Mouse (Mus musculus) MEL (cell line): ENCODE results near the gene Zswim4. TPM values are rescaled to one million over a fixed set of nuclear protein-coding genes. Genes with fewer than 3 reads are reported as not detected.

Source experiments
- DNase-seq: peaks from one replicate; pipeline ENCODE4 v3.0.0; 2011; ENCODE audit warnings: low read depth, low spot score
- H3K27ac ChIP-seq: 2 replicates; pipeline ENCODE4 v1.5.1; 2012; ENCODE audit warnings: low read depth, mild to moderate bottlenecking, control low read depth, low read length, moderate library complexity; ENCODE audit not compliant: control insufficient read depth
- H3K27me3 ChIP-seq, 2 experiments: fragments of 150-350 bp in 1 of 2; sonication (generic) in 1 of 2; 2 replicates each; pipeline ENCODE4 v1.6.1; 2012; ENCODE audit warnings: low read length in 2 of 2, mild to moderate bottlenecking in 2 of 2, improper control_type of control experiment in 1 of 2, moderate library complexity in 1 of 2; ENCODE audit not compliant: insufficient read depth in 2 of 2, control insufficient read depth in 1 of 2
- H3K36me3 ChIP-seq, 2 experiments: 2 replicates each; pipeline ENCODE4 v1.6.1; 2012 to 2014; ENCODE audit warnings: low read length in 2 of 2, improper control_type of control experiment in 1 of 2, inconsistent platforms in 1 of 2, mild to moderate bottlenecking in 1 of 2; ENCODE audit not compliant: insufficient read depth in 2 of 2, control insufficient read depth in 1 of 2
- H3K4me1 ChIP-seq, 2 experiments: fragments of 150-350 bp in 1 of 2; sonication (generic) in 1 of 2; 2 replicates each; pipeline ENCODE4 v1.6.1; 2012; ENCODE audit warnings: low read length in 2 of 2, improper control_type of control experiment in 1 of 2, mild to moderate bottlenecking in 1 of 2; ENCODE audit not compliant: insufficient read depth in 2 of 2, control insufficient read depth in 1 of 2
- H3K4me3 ChIP-seq, 2 experiments: fragments of 150-350 bp in 1 of 2; sonication (generic) in 1 of 2; 2 replicates each; pipeline ENCODE4 v1.5.1; 2012; ENCODE audit warnings: low read depth in 2 of 2, low read length in 2 of 2, mild to moderate bottlenecking in 2 of 2, moderate library complexity in 2 of 2, control low read depth in 1 of 2, improper control_type of control experiment in 1 of 2; ENCODE audit not compliant: control insufficient read depth in 1 of 2, insufficient read depth in 1 of 2
- H3K79me2 ChIP-seq: 2 replicates; pipeline ENCODE4 v1.6.1; 2012; ENCODE audit warnings: mild to moderate bottlenecking, low read length, moderate library complexity; ENCODE audit not compliant: control insufficient read depth, poor library complexity, insufficient read depth
- H3K9ac ChIP-seq: 2 replicates; pipeline ENCODE4 v1.6.1; 2012; ENCODE audit warnings: low read depth, mild to moderate bottlenecking, control low read depth, low read length, moderate library complexity; ENCODE audit not compliant: control insufficient read depth, poor library complexity, severe bottlenecking
- H3K9me3 ChIP-seq: fragments of 150-350 bp; sonication (generic); replicated peaks from 2 replicates; pipeline ENCODE4 v1.6.1; 2012; ENCODE audit warnings: mild to moderate bottlenecking, low read length, improper control_type of control experiment, moderate library complexity; ENCODE audit not compliant: insufficient read depth
- ELF1 ChIP-seq: IDR thresholded peaks from 2 replicates; pipeline ENCODE4 v1.6.1; 2014; ENCODE audit warnings: low read depth, mild to moderate bottlenecking, inconsistent platforms, low read length, improper control_type of control experiment, moderate library complexity
- EP300 ChIP-seq, 2 experiments: IDR thresholded peaks; 2 replicates each; pipeline ENCODE4 v1.6.1; 2011; ENCODE audit warnings: improper control_type of control experiment in 2 of 2, low read length in 2 of 2, low read depth in 1 of 2, mild to moderate bottlenecking in 1 of 2
- ETS1 ChIP-seq: IDR thresholded peaks from 2 replicates; pipeline ENCODE4 v1.6.1; 2012; ENCODE audit warnings: low read depth, mild to moderate bottlenecking, inconsistent platforms, low read length, improper control_type of control experiment, moderate library complexity
- JUND ChIP-seq: IDR thresholded peaks from 2 replicates; pipeline ENCODE4 v1.6.1; 2011; ENCODE audit warnings: low read depth, mild to moderate bottlenecking, improper control_type of control experiment, low read length
- KAT2A ChIP-seq: conservative IDR thresholded peaks from 2 replicates; pipeline ENCODE4 v1.6.1; 2012; ENCODE audit warnings: low read depth, low read length, improper control_type of control experiment, inconsistent platforms
- MAFK ChIP-seq: IDR thresholded peaks from 2 replicates; pipeline ENCODE4 v1.6.1; 2011; ENCODE audit warnings: low read depth, mild to moderate bottlenecking, low read length, improper control_type of control experiment, borderline replicate concordance
- MAX ChIP-seq: IDR thresholded peaks from 2 replicates; pipeline ENCODE4 v1.6.1; 2011; ENCODE audit warnings: low read length, improper control_type of control experiment
- MEF2A ChIP-seq: IDR thresholded peaks from 2 replicates; pipeline ENCODE4 v1.6.1; 2014; ENCODE audit warnings: low read depth, mild to moderate bottlenecking, inconsistent platforms, low read length, improper control_type of control experiment; ENCODE audit not compliant: poor library complexity, insufficient replicate concordance, severe bottlenecking; ENCODE audit errors: extremely low read depth
- MXI1 ChIP-seq: IDR thresholded peaks from 2 replicates; pipeline ENCODE4 v1.6.1; 2011; ENCODE audit warnings: mild to moderate bottlenecking, low read depth, low read length, improper control_type of control experiment
- MYC ChIP-seq: IDR thresholded peaks from 2 replicates; pipeline ENCODE4 v1.6.1; 2011; ENCODE audit warnings: low read depth, mild to moderate bottlenecking, low read length, improper control_type of control experiment, moderate library complexity
- NELFE ChIP-seq: IDR thresholded peaks from 2 replicates; pipeline ENCODE4 v1.6.1; 2011; ENCODE audit warnings: low read depth, low read length, improper control_type of control experiment
- NRF1 ChIP-seq: IDR thresholded peaks from 2 replicates; pipeline ENCODE4 v1.6.1; 2014; ENCODE audit warnings: low read depth, mild to moderate bottlenecking, inconsistent platforms, low read length, improper control_type of control experiment, moderate library complexity; ENCODE audit not compliant: poor library complexity, insufficient read depth, severe bottlenecking
- POLR2A ChIP-seq, 2 experiments: IDR thresholded peaks; 2 replicates each; pipeline ENCODE4 v1.6.1; 2011 to 2012; ENCODE audit warnings: low read length in 2 of 2, mild to moderate bottlenecking in 2 of 2, control low read depth in 1 of 2, improper control_type of control experiment in 1 of 2, low read depth in 1 of 2, moderate library complexity in 1 of 2; ENCODE audit not compliant: control insufficient read depth in 1 of 2, insufficient read depth in 1 of 2, poor library complexity in 1 of 2
- SIN3A ChIP-seq: IDR thresholded peaks from 2 replicates; pipeline ENCODE4 v1.6.1; 2012; ENCODE audit warnings: low read length, improper control_type of control experiment, inconsistent platforms
- TAL1 ChIP-seq: IDR thresholded peaks from 2 replicates; pipeline ENCODE4 v1.6.1; 2012; ENCODE audit warnings: mild to moderate bottlenecking, inconsistent platforms, low read length, moderate library complexity, mixed read lengths
- TCF12 ChIP-seq: IDR thresholded peaks from 2 replicates; pipeline ENCODE4 v1.6.1; 2014; ENCODE audit warnings: low read depth, mild to moderate bottlenecking, inconsistent platforms, low read length, improper control_type of control experiment, moderate library complexity
- USF1 ChIP-seq: IDR thresholded peaks from 2 replicates; pipeline ENCODE4 v1.6.1; 2014; ENCODE audit warnings: low read depth, mild to moderate bottlenecking, inconsistent platforms, low read length, improper control_type of control experiment, moderate library complexity
- USF2 ChIP-seq, 2 experiments: IDR thresholded peaks; 2 replicates each; pipeline ENCODE4 v1.6.1; 2011 to 2012; ENCODE audit warnings: improper control_type of control experiment in 2 of 2, low read length in 2 of 2, borderline replicate concordance in 1 of 2, inconsistent platforms in 1 of 2, low read depth in 1 of 2, mild to moderate bottlenecking in 1 of 2; ENCODE audit not compliant: insufficient read depth in 1 of 2
- ZC3H11A ChIP-seq: IDR thresholded peaks from 2 replicates; pipeline ENCODE4 v1.6.1; 2012; ENCODE audit warnings: low read depth, mild to moderate bottlenecking, inconsistent platforms, low read length, improper control_type of control experiment
- ZKSCAN1 ChIP-seq: IDR thresholded peaks from 2 replicates; pipeline ENCODE4 v1.6.1; 2012; ENCODE audit warnings: low read depth, mild to moderate bottlenecking, inconsistent platforms, low read length, improper control_type of control experiment, moderate library complexity
- polyA plus RNA-seq, 2 experiments: library from polyadenylated mRNA; stranded (reverse) in 1 of 2; unstranded in 1 of 2; fragments of >175 nt in 1 of 2; fragments of >200 nt in 1 of 2; gene quantifications; 2 replicates each; pipeline versions ENCODE4 v1.2.1 to v1.2.4; 2012; ENCODE audit warnings: low replicate concordance in 2 of 2, low read depth in 1 of 2; ENCODE audit not compliant: insufficient read length in 2 of 2, insufficient read depth in 1 of 2, missing spikeins in 1 of 2
- total RNA-seq: library from RNA; depleted of rRNA; stranded (reverse); fragments of 300-350 nt; gene quantifications from 2 replicates; pipeline ENCODE4 v1.2.3, GENCODE M21; 2012

Zswim4 gene
- total and polyA plus RNA-seq, 3 experiments = 3.6 to 7.4 TPM; not detected in 1

DNA sequence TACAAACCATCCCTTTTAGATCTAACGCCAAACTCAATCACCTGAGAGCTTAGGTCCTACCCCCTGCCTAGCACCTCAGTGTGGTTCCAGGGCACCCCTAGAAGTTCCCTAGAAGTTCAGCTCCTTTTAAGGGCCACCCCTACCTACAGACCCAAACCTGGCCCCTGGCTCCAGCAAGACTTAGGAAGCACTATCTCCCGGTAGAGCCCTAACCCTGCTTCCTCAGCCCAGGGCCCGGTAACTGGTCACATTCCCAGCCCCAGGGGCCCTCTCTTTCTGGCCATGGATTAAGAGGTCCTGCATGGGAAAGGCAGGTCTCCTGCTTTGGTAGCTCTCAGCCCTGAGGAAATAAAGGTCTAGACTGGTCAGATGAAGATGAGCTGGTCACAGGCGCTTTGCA, 56.9 kb downstream of the Zswim4 start:
- TF ChIP-seq NRF1 (no peak), TAL1 (no peak), NELFE (no peak), JUND (no peak), ZKSCAN1 (no peak), KAT2A (no peak), ELF1 (no peak), ZC3H11A (no peak), SIN3A (no peak), MAX (no peak), MXI1 (no peak), POLR2A (IDR thresholded peaks at IDR 0.05; ENCODE audit: control insufficient read depth in 1 of 2, insufficient read depth in 1 of 2, low read depth in 1 of 2, low read length in 2 of 2, poor library complexity in 1 of 2) (no peak)
- Histone ChIP-seq H3K4me3 (no peak overlapping the region), H3K9me3 (no peaks in the 10 kb centered on the region), H3K9ac (no peak overlapping the region), H3K36me3 (no peaks in the 10 kb centered on the region), H3K4me1 (peaks cover 2 to 11% of the 10 kb centered on the region in 2 experiments; a peak in 3 of 4 replicates), H3K27me3 (no peaks in the 10 kb centered on the region), H3K79me2 (peaks cover 8% of the 10 kb centered on the region; the same call in 1 of the 2 replicates), H3K27ac (no peak overlapping the region)
- no peak for DNase-seq

DNA sequence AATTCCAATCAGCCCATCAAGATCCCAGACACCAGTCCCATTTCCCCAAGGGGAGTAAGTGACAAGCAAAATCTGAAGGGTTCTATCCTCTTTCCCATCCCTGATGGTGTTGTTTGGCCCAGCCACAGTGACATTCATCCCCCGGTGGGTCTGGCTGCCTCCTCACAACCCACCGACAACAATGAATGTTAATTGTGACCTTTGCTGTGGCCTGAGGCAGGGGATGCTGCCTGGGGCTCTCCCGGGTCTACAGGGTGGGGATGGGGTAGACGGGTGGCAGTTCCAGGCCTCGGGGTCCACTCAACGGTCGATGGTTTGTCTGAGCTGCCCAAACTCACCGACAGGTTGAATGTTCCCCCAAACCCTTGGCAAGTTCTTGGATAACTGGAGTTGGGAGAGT, 58.3 kb downstream of the Zswim4 start:
- no peak for TF ChIP-seq SIN3A
- no peak for TF ChIP-seq ETS1
- TF ChIP-seq USF2 (IDR thresholded peaks at IDR 0.05; ENCODE audit: borderline replicate concordance in 1 of 2, insufficient read depth in 1 of 2, low read depth in 1 of 2, low read length in 2 of 2) = no peak
- no peak for TF ChIP-seq USF1
- TF ChIP-seq TCF12 = no peak
- TF ChIP-seq NELFE = no peak
- TF ChIP-seq EP300 (IDR thresholded peaks at IDR 0.05; ENCODE audit: low read depth in 1 of 2, low read length in 2 of 2) = no peak
- no peak for TF ChIP-seq MEF2A
- no peak for TF ChIP-seq MAFK
- no peak for TF ChIP-seq MYC
- no peak for TF ChIP-seq ELF1
- no peak for TF ChIP-seq ZKSCAN1
- no peak for DNase-seq
- no peak overlapping the region for H3K4me3 ChIP-seq
- no peaks in the 10 kb centered on the region for H3K9me3 ChIP-seq
- peaks cover 2% of the 10 kb centered on the region; the same call in 1 of the 2 replicates for H3K79me2 ChIP-seq
- H3K9ac ChIP-seq = no peak overlapping the region
- no peak overlapping the region for H3K27ac ChIP-seq
- no peaks in the 10 kb centered on the region for H3K36me3 ChIP-seq
- H3K4me1 ChIP-seq = peaks cover 2 to 5% of the 10 kb centered on the region in 2 experiments; a peak in 3 of 4 replicates
- no peaks in the 10 kb centered on the region for H3K27me3 ChIP-seq
